Mouse (Mus musculus) lung, adult 18-20 months (tissue): ENCODE measurements around the gene Chrnd.

Experiments used
- DNase-seq, 2 experiments: peaks; one replicate each; pipeline ENCODE4 v3.0.0; 2022; ENCODE audit warnings: mixed read lengths in 2 of 2

Gene Chrnd

GRCm38 (mm10) chr1:87184751-87185139 is 5.7 kb upstream of the Chrnd start:
- peak; percentile 59 to 69 for DNase-seq

DNA sequence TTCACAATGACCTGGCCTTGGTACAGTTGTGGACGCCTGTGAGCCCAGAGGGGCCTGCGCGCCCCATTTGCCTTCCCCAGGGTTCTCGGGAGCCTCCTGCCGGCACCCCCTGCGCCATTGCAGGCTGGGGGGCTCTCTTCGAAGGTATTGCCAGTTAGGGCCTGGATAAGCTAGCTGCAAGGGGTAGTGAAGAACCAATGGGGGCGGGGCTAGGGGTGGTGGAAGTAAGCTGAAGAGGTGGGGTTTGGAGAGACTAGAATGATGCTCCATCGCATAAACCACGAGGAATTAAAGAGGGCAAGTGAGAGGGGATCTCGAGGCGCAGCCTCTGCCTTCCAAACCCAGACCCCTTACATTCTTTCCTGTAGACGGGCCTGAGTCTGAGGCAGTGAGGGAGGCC is 4.9 kb upstream of the Chrnd start:
- DNase-seq: no peak

- DNase-seq: no peak
These were observed 4.0 kb upstream of the Chrnd start for GRCm38 (mm10) chr1:87186261-87187036.

DNA sequence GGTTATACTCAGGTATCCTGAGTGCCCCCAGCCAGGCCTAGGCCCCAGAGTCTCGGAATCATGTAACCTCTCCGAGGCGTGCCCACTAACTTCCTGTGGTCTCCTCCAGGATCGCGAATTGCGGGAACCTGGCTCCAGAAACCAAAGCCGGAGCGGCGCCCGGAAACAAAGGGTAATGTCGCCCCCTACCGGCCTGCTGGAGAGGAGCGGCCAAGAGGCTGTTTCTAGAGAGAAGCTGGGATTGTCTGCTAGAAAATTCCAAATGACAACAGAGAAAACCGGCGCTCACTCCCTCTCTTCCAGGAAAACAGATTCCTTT is 3.4 kb upstream of the Chrnd start:
- peak; percentile 48 to 61 for DNase-seq

DNA sequence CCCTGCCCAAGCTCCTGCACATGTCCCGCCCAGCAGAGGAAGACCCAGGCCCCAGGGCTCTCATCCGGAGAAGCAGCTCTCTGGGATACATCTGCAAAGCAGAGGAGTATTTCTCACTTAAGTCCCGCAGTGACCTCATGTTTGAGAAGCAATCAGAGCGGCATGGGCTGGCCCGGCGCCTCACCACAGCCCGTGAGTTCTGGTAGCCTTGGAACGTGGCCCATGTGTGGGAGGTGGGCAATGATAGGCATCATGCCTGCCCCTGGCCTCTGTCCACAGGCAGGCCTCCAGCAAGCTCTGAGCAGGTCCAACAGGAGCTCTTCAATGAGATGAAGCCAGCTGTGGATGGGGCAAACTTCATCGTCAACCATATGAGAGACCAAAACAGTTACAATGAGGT is 6.9 kb downstream of the Chrnd start:
- DNase-seq: no peak

DNA sequence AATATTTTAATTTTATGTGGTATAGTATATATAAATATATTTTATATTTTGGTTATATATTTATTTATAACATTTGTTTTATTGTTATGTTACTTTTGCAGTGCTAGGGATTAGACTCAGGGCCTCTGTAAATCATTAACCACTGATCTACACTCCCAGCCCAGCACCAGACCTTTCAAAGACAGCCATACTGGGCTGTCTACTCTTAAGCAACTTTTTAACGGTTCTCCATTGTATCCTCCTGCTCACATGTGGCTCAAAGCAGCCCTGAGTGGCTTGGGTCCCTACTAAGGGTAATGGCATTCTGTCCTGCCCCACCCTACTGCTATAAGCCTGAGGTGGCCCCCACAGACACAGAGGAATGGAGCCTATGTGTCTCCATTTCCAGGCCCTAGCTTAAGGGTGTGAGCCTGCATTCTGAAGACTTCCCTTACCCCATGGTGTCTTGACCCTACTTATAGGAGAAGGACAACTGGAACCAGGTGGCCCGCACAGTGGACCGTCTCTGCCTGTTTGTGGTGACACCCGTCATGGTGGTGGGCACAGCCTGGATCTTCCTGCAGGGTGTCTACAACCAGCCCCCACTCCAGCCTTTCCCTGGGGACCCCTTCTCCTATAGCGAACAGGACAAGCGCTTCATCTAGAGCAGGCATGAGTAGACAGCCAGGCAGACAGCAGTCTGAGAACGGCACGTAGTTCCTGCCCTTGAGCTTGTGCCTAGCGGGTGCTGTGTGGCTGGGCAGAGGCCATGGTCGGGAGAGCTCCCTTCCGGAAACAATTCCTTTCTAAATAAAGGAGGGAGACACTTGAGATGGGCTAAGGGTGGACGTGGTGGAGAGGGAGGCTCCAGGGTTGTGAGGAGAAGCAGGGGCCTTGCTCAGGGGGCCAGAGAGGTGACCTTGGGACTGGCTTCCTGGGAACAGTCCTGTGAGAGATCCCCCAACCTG is 8.0 kb downstream of the Chrnd start:
- no peak for DNase-seq

DNA sequence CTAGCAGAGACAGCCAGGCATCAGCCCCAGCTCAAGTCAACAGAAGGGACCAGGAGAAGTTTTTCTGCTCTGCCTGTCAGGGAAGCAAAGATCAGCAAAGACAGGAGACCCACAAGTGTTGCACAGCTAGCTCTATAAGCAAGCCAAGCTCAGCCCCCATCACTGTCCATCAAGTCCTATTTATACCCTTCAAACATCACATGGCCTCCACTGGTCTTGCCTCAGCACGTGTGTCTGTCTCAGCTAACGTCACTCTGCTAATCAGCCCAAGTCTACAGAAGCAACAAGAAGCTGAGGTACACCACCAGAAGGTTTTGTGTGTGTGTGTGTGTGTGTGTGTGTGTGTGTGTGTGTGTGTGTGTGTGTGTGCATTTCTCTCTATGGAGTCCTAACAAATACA is 10.4 kb downstream of the Chrnd start:
- DNase-seq: no peak

DNA sequence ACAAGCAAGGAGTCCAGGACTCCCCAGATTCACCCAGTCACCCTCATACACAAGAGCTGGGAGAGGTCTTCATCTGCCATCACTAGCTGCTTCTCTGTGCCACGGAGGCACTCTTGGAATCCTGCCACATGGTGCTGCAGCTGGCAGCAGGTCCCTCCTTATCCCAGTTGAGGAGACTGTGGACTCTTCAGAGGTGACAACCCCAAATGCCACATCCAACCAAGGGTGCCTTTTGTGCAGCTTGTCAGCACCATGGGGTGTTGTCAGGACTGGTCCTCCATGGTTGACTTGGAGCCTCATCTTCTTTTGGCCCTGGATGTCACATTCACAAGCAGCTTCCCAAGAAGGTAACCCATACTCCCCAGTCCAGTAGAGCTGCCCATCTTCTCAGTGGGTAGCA is 11.4 kb downstream of the Chrnd start:
- no peak for DNase-seq

GRCm38 (mm10) chr1:87203779-87204178 is 13.4 kb downstream of the Chrnd start:
- DNase-seq: no peak

DNA sequence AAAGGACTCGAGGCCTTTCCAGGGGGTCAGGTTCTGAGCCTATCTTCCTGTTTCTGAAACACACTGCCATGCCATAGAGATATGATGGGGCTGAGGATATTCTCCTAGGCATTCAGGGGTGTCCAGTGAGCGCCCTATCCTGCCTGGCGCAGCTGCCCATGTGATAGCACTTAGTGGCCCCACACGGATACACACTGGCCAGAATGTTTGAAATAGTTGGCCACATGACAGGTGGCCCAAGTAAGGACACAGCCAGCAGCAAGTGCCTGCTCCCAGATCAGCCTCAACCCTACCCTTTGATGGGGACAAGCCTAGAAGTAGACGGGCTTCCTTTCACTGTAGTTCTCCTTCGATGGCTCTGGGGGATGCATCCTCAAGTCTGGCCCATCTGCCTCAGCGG is 14.1 kb downstream of the Chrnd start, which contains the start of gene Chrng:
Chrng (plus strand) TSS at position 193 of the 400 bp plus-strand sequence.
- DNase-seq: no peak

DNA sequence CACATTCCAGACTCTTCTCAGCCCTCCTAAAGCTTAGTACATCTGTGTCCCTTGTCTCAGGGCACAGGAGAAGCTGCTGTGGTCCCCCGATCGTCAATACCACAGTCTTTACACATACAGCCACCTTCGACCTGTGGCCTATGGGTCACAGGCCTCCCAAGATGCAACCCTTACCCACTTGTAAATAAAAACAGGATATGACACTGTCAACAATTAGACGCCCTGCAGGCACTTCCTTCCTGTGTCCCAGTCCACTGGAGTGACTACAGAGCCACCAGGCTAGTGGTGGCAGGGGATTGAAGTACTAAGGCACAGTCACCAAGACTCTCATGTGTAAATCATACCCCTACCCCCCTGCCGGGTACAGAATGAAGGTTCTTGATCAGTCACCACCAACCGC is 14.6 kb downstream of the Chrnd start:
- no peak for DNase-seq

DNA sequence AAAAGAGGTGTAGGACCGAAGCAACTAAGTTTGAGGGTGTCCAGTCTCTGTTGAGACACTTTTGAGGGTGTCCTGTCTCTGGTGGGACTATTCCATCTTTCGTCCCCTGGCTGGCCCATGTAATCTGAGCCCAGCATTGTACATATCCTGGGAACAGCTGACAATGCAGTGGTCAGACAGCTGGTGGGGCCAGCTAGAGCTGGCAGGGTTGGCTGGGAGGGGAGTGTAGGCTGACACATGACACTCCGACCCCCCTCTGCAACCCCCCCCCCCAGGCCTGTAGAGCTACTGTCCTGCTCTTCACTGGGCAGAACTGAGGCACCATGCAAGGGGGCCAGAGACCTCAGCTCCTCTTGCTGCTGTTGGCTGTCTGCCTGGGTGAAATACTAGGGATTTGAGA is 15.1 kb downstream of the Chrnd start:
- DNase-seq: no peak

DNA sequence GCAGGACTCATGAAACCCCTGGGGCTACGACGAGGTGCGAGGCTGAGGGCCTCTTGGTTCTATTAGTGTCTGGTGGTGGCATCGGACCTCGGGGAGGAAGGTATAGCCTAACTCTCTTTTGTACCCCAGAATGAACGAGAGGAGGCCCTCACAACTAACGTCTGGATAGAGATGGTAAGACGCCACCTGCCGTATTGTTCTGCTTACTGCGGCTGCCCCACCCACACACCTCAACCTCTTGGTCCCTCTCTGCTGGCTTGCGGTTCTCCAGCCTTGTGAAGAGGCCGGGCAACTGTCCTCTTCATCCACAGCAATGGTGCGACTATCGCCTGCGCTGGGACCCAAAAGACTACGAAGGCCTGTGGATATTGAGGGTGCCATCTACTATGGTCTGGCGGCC is 15.9 kb downstream of the Chrnd start:
- DNase-seq: no peak

DNA sequence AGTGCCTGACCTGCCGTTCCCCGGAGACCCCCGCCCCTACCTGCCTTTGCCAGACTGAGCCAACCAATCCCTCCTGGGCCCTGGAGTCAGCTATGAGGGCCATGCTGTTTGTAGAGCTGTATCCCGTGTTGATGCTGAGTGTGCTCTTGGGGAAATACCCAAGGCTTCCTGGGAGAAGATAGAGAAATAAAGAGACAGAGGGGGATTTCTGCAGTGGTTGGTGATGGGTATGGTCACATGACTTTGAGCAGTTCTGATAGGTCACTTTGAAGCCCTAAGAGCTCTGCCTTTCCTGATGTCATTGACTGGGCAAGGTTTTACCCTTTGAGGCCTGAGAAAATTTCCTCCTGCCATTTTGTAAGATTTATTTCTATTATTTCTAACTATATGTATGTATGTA is 21.0 kb downstream of the Chrnd start:
- DNase-seq: no peak

DNA sequence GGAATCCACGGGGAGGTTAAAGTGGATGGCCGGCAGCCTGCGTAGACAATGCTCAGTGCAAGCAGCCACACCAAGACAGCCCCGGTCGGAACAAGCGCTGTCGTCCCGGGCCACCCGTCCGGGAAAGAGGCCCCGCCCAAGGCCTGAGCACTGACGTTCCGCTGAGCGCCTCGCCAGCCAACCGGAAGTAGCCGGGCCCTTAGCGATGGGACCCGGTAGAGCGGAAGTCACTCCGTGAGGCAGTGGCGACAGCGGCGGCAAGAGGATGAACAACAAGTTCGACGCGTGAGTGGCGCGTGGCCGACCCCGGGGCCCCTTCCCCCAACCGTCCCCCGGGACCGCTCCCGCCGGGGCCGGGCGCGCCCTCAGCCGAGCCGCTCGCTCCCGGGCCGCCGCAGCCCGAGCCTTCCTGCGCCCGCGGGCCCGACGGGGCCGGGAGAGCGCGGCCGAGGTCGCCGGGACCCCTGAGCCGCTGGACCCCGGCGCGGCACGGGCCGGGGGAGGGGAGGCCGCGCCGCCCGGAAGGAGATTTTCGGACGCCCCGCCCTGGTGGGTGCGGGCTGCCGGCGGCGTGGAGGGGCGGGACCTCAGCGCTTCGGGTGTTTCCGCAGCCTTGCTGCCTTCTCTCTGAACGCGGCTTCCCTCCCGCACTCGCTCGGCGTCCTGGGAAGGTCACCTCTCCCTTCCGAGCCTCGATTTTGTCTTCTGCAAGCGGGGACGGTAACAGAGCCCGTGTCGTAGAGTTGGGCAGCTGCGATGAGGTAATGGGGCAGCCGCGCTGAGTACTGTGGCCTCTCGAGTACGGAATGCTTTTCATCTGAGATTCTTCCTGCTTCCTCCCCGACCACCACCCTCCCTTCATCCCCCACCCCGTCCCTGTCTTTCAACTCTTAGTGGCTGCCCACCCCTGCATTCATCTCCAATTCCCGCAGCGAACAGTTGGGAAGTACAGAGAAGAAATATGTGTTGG is 23.6 kb downstream of the Chrnd start, which contains the start of gene Eif4e2:
Eif4e2 (plus strand) TSS at position 180 of the 970 bp plus-strand sequence.
- peak; percentile 94 to 96 for DNase-seq

DNA sequence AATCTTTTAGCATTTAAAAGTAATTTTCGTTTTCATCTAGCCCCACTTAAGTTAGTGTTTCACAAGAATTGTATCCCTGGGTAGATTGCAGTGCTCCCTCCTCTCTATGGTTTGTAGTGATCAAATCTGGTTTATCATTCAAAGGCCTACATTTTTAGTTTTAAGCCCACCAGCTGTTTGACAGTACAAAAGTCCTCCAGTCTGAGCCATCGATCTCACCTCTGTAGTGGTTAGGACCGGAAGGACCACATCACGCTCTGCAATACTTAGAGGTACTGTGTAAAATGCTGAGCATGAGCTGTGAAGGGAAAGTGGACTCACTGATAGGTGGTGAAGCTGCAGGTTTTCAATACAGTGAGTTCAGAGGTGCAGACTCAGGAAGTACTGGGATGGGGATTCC is 24.3 kb downstream of the Chrnd start:
- no peak for DNase-seq

GRCm38 (mm10) chr1:87217938-87218337 is 27.5 kb downstream of the Chrnd start:
- DNase-seq: no peak

DNA sequence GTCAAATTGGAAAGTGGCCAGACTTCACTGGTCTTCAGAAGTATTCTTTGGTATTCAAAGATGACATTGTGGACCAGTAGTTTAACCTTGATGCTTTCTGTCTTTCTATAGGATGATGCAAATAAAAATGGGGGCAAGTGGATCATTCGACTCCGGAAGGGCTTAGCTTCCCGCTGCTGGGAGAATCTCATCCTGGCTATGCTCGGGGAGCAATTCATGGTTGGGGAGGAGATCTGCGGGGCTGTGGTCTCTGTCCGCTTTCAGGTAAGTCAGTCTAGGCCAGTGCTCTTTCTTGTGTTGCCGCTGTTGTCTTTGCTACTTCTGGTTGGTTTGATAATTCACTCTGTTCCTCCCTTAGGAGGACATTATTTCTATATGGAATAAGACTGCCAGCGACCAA is 35.3 kb downstream of the Chrnd start:
- DNase-seq: no peak

GRCm38 (mm10) chr1:87226409-87227159 is 36.2 kb downstream of the Chrnd start:
- no peak for DNase-seq

DNA sequence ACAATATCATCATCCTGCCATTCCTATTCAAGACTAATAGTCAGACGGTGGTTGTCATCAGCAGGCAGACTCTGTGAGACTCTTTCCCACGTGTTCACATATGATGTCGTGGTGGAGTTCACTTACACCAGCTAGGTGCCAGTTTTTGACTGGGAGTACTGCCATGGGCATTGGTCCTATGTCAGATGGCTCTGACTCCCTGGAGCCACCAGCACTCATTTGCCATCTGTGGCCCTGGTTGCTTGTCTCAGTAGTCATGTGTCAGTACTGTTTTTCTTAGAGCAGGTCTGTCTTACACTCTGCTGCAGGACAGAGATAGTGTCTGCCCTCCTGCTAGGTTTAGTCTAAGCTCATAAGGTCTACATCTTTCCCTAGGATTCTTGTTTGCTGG is 36.7 kb downstream of the Chrnd start:
- DNase-seq: no peak

DNA sequence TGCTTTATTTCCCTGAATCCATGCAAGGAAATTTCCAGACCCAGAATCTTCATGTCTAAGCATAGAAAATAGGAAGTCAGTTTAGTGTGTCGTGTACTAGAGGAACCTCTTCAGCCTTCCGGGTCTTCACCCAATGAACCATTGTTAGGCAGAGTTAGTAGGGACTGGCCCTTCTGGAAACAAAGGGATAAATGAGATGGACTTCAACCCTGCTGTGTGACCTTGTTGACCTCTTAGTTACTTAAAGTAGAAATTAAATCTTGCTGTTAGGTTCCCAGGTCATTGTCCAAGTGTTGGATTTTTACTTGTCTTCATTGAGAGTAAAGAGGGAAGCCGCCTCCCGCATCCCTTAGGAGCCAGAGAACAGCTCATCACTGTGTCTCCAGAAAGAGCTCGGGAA is 40.2 kb downstream of the Chrnd start:
- no peak for DNase-seq

- no peak for DNase-seq
These were observed 41.8 kb downstream of the Chrnd start for GRCm38 (mm10) chr1:87232197-87232596.
